Mouse (Mus musculus) stomach, embryonic 15.5 days (tissue): ENCODE data around the gene Tanc1. TPM values are rescaled to one million over a fixed set of nuclear protein-coding genes. Genes with fewer than 3 reads are reported as not detected.
A peak's percentile ranks its signal among the peaks of the same experiment; 100 is the strongest.

Experiments used
- ATAC-seq: fragments of 200-750 bp; cut with Nextera tagmentation; 2 replicates; pipeline ENCODE4 v1.8.0; 2017; ENCODE audit warnings: low read depth, moderate number of reproducible peaks, moderate TSS enrichment; ENCODE audit not compliant: insufficient read depth, low FRiP score
- H3K27ac ChIP-seq: fragments of 300-500 bp; sonication (generic); 2 replicates; pipeline ENCODE4 v1.5.1; 2015; ENCODE audit warnings: mild to moderate bottlenecking, inconsistent platforms
- H3K27me3 ChIP-seq: fragments of 300-500 bp; sonication (generic); replicated peaks from 2 replicates; pipeline ENCODE4 v1.6.1; 2015; ENCODE audit warnings: inconsistent platforms
- H3K36me3 ChIP-seq: fragments of 300-500 bp; sonication (generic); 2 replicates; pipeline ENCODE4 v1.6.1; 2015; ENCODE audit warnings: inconsistent platforms
- H3K4me1 ChIP-seq: fragments of 300-500 bp; sonication (generic); 2 replicates; pipeline ENCODE4 v1.6.1; 2015; ENCODE audit warnings: inconsistent platforms
- H3K4me2 ChIP-seq: fragments of 300-500 bp; sonication (generic); 2 replicates; pipeline ENCODE4 v1.6.1; 2015; ENCODE audit warnings: mild to moderate bottlenecking, inconsistent platforms
- H3K4me3 ChIP-seq: fragments of 300-500 bp; sonication (generic); replicated peaks from 2 replicates; pipeline ENCODE4 v1.5.1; 2015; ENCODE audit warnings: inconsistent platforms
- H3K9ac ChIP-seq: fragments of 300-500 bp; sonication (generic); 2 replicates; pipeline ENCODE4 v1.6.1; 2015; ENCODE audit warnings: inconsistent platforms
- H3K9me3 ChIP-seq: fragments of 300-500 bp; sonication (generic); 2 replicates; pipeline ENCODE4 v1.6.1; 2016; ENCODE audit warnings: inconsistent platforms
- WGBS: fragments of 180-500 bp; shearing (Covaris S2); methylation state at CpG from one replicate; pipeline ENCODE4 v1.1.7; 2015; 5-methylcytosine and 5-hydroxymethylcytosine counted together
- polyA plus RNA-seq: library from polyadenylated mRNA; unstranded; fragments of >200 nt; fragmentation: Nextera tagmentation; extraction: Ambion mirVana; gene quantifications from 2 replicates; pipeline ENCODE4 v1.2.1, GENCODE M21; 2015

Gene Tanc1
- polyA plus RNA-seq, 1 experiment from 2014 or later: 28.1 TPM

DNA sequence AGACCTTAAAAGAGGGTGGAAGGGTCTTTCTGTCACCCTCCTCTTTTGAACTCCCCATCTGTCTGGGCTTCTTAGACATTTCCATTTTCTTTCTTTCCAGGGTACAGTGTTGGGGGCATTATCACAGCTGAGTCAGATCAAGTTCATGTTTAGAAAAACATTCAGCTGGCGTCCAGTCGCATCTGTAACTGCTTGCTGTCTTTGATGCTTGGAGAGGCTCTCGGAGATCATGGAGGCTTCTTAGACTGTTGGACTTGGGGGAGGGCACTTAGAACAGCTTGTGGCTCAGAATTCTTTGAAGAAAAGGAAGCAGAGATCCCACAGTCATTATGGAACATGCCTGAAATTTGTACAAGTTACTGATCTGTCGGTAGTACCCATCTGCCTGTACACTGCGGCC, 121.6 kb downstream of the Tanc1 start:
- WGBS: 56% methylated on average over 5 of the region's 5 CpGs
- Histone ChIP-seq H3K4me2 (no peak overlapping the region), H3K36me3 (no peaks in the 10 kb centered on the region), H3K4me3 (no peak overlapping the region), H3K27ac (0 out of 2 replicates have a peak overlapping the region, but pooled peaks have one; percentile 3), H3K4me1 (no peaks in the 10 kb centered on the region), H3K9me3 (no peaks in the 10 kb centered on the region), H3K9ac (no peak overlapping the region), H3K27me3 (no peaks in the 10 kb centered on the region)
- ATAC-seq: no peak

DNA sequence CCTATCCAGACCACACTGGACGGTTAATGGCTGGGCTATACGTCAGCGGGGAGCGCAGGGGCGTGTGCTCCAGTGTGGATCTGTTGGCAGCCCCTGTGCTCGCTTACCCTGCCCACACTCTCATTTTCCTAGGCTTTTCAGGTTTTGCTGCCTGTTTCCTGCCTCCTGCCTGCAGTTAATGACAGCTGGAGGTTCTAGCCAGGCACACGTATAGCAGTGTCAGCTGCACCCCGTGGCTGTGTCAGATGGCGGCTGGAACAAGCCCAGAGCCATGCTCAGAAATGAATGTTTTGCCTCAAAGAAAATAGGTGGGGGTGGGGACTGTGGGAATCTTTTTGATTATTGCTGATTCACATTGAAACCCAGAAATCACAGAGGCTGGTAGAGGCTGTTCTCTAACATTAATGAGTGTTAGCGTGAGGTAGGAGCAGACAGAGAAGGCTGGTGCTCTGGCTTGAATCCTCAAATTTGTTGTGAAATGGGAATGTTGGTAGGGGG, 124.6 kb downstream of the Tanc1 start:
- ATAC-seq: no peak
- H3K4me1 ChIP-seq: no peaks in the 10 kb centered on the region
- no peak overlapping the region for H3K4me3 ChIP-seq
- WGBS: 66% methylated on average over 10 of the region's 10 CpGs
- H3K36me3 ChIP-seq: no peaks in the 10 kb centered on the region
- H3K9ac ChIP-seq: no peak overlapping the region
- no peaks in the 10 kb centered on the region for H3K27me3 ChIP-seq
- H3K27ac ChIP-seq: no peak overlapping the region
- H3K4me2 ChIP-seq: no peak overlapping the region
- no peaks in the 10 kb centered on the region for H3K9me3 ChIP-seq

DNA sequence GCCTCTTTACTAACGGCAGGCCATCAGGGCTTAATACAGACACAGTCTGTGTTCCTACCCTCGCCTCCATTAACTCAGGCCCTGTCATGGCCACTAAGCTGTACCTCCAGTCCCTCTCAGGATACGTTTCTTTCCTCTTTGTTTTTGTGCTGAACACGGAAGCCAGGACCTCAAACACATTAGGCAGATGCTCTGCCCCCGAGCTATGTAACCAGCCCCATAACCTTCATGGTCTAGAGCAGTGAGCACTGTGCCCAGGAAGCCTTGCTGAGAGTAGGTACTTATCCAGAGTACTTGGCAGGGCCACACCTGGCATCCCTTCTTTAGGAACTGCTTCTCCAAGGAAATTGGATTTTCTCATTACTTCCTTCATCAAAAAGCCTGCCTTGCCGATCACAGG, 125.5 kb downstream of the Tanc1 start:
- Histone ChIP-seq H3K4me2 (no peak overlapping the region), H3K27ac (no peak overlapping the region), H3K27me3 (no peaks in the 10 kb centered on the region), H3K9me3 (no peaks in the 10 kb centered on the region), H3K4me1 (no peaks in the 10 kb centered on the region), H3K9ac (no peak overlapping the region), H3K4me3 (no peak overlapping the region), H3K36me3 (no peaks in the 10 kb centered on the region)
- ATAC-seq: no peak
- WGBS: 85% methylated on average over 6 of the region's 6 CpGs

DNA sequence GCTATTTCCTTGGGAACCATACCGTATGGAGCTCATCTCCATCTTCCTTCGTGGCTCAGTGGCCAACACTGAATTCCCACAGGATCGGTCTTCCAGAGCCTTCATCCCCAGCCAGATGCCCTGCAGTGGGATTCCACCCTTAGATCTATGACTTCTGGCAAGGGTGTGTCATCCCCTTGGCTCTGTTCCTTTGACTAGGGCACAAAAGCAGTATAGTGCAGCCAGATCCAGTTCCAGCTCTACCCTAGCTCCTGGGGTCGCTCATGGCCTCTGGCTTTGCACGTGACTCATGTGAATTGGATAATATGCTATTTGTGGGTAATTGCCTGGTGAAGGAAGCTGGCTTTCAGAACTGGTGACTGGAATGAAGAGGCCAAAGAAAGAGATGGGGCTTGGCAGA, 126.5 kb downstream of the Tanc1 start:
- WGBS: 77% methylated on average over 5 of the region's 5 CpGs
- no peak overlapping the region for H3K4me2 ChIP-seq
- H3K36me3 ChIP-seq: no peaks in the 10 kb centered on the region
- H3K27me3 ChIP-seq: no peaks in the 10 kb centered on the region
- no peaks in the 10 kb centered on the region for H3K4me1 ChIP-seq
- ATAC-seq: no peak
- H3K9me3 ChIP-seq: no peaks in the 10 kb centered on the region
- H3K4me3 ChIP-seq: no peak overlapping the region
- H3K9ac ChIP-seq: no peak overlapping the region
- no peak overlapping the region for H3K27ac ChIP-seq

- Histone ChIP-seq H3K27me3 (no peaks in the 10 kb centered on the region), H3K4me1 (no peaks in the 10 kb centered on the region), H3K4me2 (no peak overlapping the region), H3K4me3 (no peak overlapping the region), H3K36me3 (no peaks in the 10 kb centered on the region), H3K9me3 (no peaks in the 10 kb centered on the region), H3K9ac (no peak overlapping the region), H3K27ac (no peak overlapping the region)
- WGBS: 71% methylated on average over 8 of the region's 8 CpGs
- ATAC-seq: no peak
Measured at GRCm38 (mm10) chr2:59739036-59739435, 127.2 kb downstream of the Tanc1 start.

DNA sequence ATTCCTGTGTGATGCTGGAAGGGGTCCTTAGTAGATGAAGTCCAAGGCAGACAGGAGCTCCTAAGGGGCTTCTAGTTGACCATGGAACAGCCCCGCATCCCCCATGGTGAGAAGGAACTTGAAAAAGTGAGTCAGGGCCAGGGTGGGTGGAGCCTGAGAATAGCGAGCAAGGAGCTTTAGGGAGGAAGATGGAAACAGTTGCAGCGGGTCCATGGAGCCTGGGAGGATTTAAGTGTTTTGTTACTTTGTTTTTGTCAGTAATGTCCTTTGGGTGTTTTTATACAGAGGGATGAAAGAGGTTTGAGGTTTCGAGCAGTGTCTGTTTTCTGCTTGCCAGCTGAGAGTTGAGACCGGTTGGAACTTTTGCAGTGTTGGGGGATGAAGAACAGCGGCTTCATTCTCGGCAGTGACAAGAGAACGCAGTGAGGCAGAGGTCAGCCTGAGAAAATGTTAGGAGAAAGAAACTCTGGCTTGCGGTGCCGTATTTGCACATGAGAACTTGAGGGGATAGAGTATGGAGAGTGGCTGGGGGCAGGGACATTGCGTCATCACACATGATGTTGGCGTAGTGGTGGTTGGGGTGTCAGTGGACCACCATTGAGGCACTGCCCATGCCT, 130.8 kb downstream of the Tanc1 start:
- Histone ChIP-seq H3K27ac (peak overlapping the region; percentile 5; the same call in 1 of the 2 replicates), H3K4me1 (0 out of 2 replicates have a peak, but pooled peaks cover 3% of the 10 kb centered on the region), H3K9me3 (no peaks in the 10 kb centered on the region), H3K4me2 (no peak overlapping the region), H3K4me3 (no peak overlapping the region), H3K27me3 (no peaks in the 10 kb centered on the region), H3K36me3 (no peaks in the 10 kb centered on the region), H3K9ac (no peak overlapping the region)
- 63% methylated on average over 12 of the region's 12 CpGs for WGBS
- ATAC-seq: no peak

DNA sequence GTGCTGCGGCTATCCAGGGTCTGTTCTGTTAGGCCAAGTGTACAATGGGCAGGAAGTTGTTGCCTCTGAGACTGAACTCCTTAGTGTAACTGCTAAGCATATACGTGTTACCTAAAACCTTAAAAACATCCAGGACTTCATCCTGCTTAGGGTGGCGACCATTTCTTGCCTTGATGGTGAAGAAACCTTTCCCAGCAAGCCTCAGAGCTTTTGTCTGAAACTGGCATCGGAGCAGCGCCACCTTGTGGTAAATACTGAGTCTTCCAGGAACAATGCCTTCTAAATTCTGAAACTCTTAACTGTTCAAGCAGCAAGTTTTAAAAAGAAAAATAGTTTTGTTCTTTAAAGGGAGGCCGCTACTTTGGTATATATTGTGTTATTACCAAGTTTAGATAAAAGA, 133.6 kb downstream of the Tanc1 start:
- Histone ChIP-seq H3K27ac (no peak overlapping the region), H3K9me3 (no peaks in the 10 kb centered on the region), H3K27me3 (no peaks in the 10 kb centered on the region), H3K9ac (no peak overlapping the region), H3K36me3 (no peaks in the 10 kb centered on the region), H3K4me1 (0 out of 2 replicates have a peak, but pooled peaks cover 3% of the 10 kb centered on the region), H3K4me2 (no peak overlapping the region), H3K4me3 (no peak overlapping the region)
- ATAC-seq: no peak
- 32% methylated on average over 6 of the region's 6 CpGs for WGBS

- no peak for ATAC-seq
Measured at GRCm38 (mm10) chr2:59746070-59746469, 134.2 kb downstream of the Tanc1 start.

GRCm38 (mm10) chr2:59747757-59748156, 135.9 kb downstream of the Tanc1 start:
- H3K4me3 ChIP-seq: no peak overlapping the region
- 0 out of 2 replicates have a peak, but pooled peaks cover 3% of the 10 kb centered on the region for H3K4me1 ChIP-seq
- WGBS: 91% methylated on average over 9 of the region's 9 CpGs
- no peak for ATAC-seq
- no peaks in the 10 kb centered on the region for H3K27me3 ChIP-seq
- no peak overlapping the region for H3K4me2 ChIP-seq
- no peak overlapping the region for H3K9ac ChIP-seq
- H3K36me3 ChIP-seq: no peaks in the 10 kb centered on the region
- H3K9me3 ChIP-seq: no peaks in the 10 kb centered on the region
- H3K27ac ChIP-seq: no peak overlapping the region

More at GRCm38 (mm10) chr2:59746070-59746469, 134.2 kb downstream of the Tanc1 start:
- H3K27me3 ChIP-seq: no peaks in the 10 kb centered on the region
- H3K4me3 ChIP-seq: no peak overlapping the region
- H3K27ac ChIP-seq: no peak overlapping the region
- H3K4me1 ChIP-seq: 0 out of 2 replicates have a peak, but pooled peaks cover 3% of the 10 kb centered on the region
- no peaks in the 10 kb centered on the region for H3K9me3 ChIP-seq
- H3K36me3 ChIP-seq: no peaks in the 10 kb centered on the region
- 0 out of 2 replicates have a peak overlapping the region, but pooled peaks have one; percentile 2 for H3K9ac ChIP-seq
- WGBS: 81% methylated on average over 9 of the region's 9 CpGs
- no peak overlapping the region for H3K4me2 ChIP-seq

GRCm38 (mm10) chr2:59749371-59749770, 137.5 kb downstream of the Tanc1 start:
- H3K4me2 ChIP-seq: no peak overlapping the region
- no peaks in the 10 kb centered on the region for H3K36me3 ChIP-seq
- ATAC-seq: no peak
- H3K9me3 ChIP-seq: no peaks in the 10 kb centered on the region
- WGBS: 42% methylated on average over 10 of the region's 10 CpGs
- H3K27me3 ChIP-seq: no peaks in the 10 kb centered on the region
- H3K27ac ChIP-seq: no peak overlapping the region
- no peak overlapping the region for H3K9ac ChIP-seq
- 0 out of 2 replicates have a peak, but pooled peaks cover 3% of the 10 kb centered on the region for H3K4me1 ChIP-seq
- no peak overlapping the region for H3K4me3 ChIP-seq

DNA sequence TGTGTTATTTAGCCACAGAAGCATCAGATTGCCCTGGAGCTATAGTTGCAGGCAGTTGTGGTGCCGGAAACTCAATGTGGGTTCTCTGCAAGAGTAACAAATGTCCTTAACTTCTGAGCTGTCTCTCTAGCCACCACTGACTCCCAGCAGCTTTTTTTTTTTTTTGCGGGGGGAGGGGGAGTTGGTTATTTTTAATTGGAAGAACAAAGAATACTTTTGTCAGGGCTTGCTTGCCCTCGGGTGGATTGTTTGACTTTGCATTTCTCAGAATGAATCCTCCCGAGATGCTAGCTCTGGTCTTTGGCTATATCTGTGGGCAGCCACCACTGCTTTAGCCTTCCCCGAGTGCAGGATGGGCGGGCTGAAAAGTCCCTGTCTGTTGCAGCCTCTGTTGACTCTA, 139.3 kb downstream of the Tanc1 start:
- Histone ChIP-seq H3K27me3 (no peaks in the 10 kb centered on the region), H3K36me3 (no peaks in the 10 kb centered on the region), H3K27ac (no peak overlapping the region), H3K4me3 (no peak overlapping the region), H3K9ac (no peak overlapping the region), H3K9me3 (no peaks in the 10 kb centered on the region), H3K4me1 (0 out of 2 replicates have a peak, but pooled peaks cover 5% of the 10 kb centered on the region), H3K4me2 (no peak overlapping the region)
- ATAC-seq: no peak
- 74% methylated on average over 6 of the region's 6 CpGs for WGBS

GRCm38 (mm10) chr2:59752148-59752547, 140.3 kb downstream of the Tanc1 start:
- Histone ChIP-seq H3K36me3 (no peaks in the 10 kb centered on the region), H3K4me2 (no peak overlapping the region), H3K27me3 (no peaks in the 10 kb centered on the region), H3K9ac (no peak overlapping the region), H3K9me3 (no peaks in the 10 kb centered on the region), H3K4me1 (0 out of 2 replicates have a peak, but pooled peaks cover 5% of the 10 kb centered on the region), H3K27ac (no peak overlapping the region), H3K4me3 (no peak overlapping the region)
- 88% methylated on average over 7 of the region's 7 CpGs for WGBS
- ATAC-seq: no peak
